Mouse (Mus musculus): ENCODE results near the gene Olfr13.
"Not testable (repeated sequence)": the region's sequence is repeated elsewhere in the genome, so short reads cannot be mapped to it uniquely, and the experiment has no call there.

The Olfr13 gene

GRCm38 (mm10) chr6:43171840-43172239, at the start of gene Olfr13:
Gene Olfr13, plus strand, starts transcription at chr6:43172140.
- no peak for DNase-seq (ENCODE audit: extremely low spot score, low read depth, low spot score)

GRCm38 (mm10) chr6:43146267-43146666, 25.7 kb upstream of the Olfr13 start, which contains the start of gene Olfr237-ps1:
Gene Olfr237-ps1, plus strand, starts transcription at chr6:43146567.
- not testable (repeated sequence) for DNase-seq (ENCODE audit: extremely low spot score, low read depth, low spot score)

GRCm38 (mm10) chr6:43159502-43159901, 12.4 kb upstream of the Olfr13 start:
- DNase-seq (ENCODE audit: extremely low spot score, low read depth, low spot score): no peak

GRCm38 (mm10) chr6:43162982-43163381, 9.0 kb upstream of the Olfr13 start, which contains the start of gene Olfr437:
Gene Olfr437, plus strand, starts transcription at chr6:43163282.
- no peak for DNase-seq (ENCODE audit: extremely low spot score, low read depth, low spot score)

GRCm38 (mm10) chr6:43167246-43167645, 4.7 kb upstream of the Olfr13 start:
- DNase-seq (ENCODE audit: extremely low spot score, low read depth, low spot score): no peak

GRCm38 (mm10) chr6:43178129-43178528, 6.2 kb downstream of the Olfr13 start:
- no peak for DNase-seq (ENCODE audit: extremely low spot score, low read depth, low spot score)

GRCm38 (mm10) chr6:43178584-43179501, 6.9 kb downstream of the Olfr13 start:
- DNase-seq (ENCODE audit: extremely low spot score, low read depth, low spot score): no peak

GRCm38 (mm10) chr6:43190986-43191385, 19.0 kb downstream of the Olfr13 start:
- no peak for DNase-seq (ENCODE audit: extremely low spot score, low read depth, low spot score)

GRCm38 (mm10) chr6:43196781-43197180, 24.8 kb downstream of the Olfr13 start, which contains the start of gene Olfr435:
Gene Olfr435, plus strand, starts transcription at chr6:43197146.
- no peak for DNase-seq (ENCODE audit: extremely low spot score, low read depth, low spot score)

GRCm38 (mm10) chr6:43198094-43198493, 26.2 kb downstream of the Olfr13 start:
- no peak for DNase-seq (ENCODE audit: extremely low spot score, low read depth, low spot score)

- no peak for DNase-seq (ENCODE audit: extremely low spot score, low read depth, low spot score)
Observed at GRCm38 (mm10) chr6:43202786-43203185, 30.8 kb downstream of the Olfr13 start.

GRCm38 (mm10) chr6:43205355-43205754, 33.4 kb downstream of the Olfr13 start:
- DNase-seq (ENCODE audit: extremely low spot score, low read depth, low spot score): no peak

- not testable (repeated sequence) for DNase-seq (ENCODE audit: extremely low spot score, low read depth, low spot score)
Observed at GRCm38 (mm10) chr6:43212873-43213272, 40.9 kb downstream of the Olfr13 start, which contains the start of gene Olfr434. Gene Olfr434, plus strand, starts transcription at chr6:43213021.

All from hindlimb bud, embryonic 11.5 days (tissue).